Mouse (Mus musculus) spleen, adult 2 months (tissue): Measurements from ENCODE around the gene Scn8a. TPM values are rescaled to one million over a fixed set of nuclear protein-coding genes. Genes with fewer than 3 reads are reported as not detected.

Experiments used
- DNase-seq, 2 experiments: peaks; one replicate each; pipeline versions ENCODE4 v3.0.0 to v3.0.0-alpha.2; 2012 to 2021; ENCODE audit warnings: low spot score in 2 of 2, low read depth in 1 of 2
- H3K27ac ChIP-seq: fragments of 200-500 bp; 2 replicates; pipeline ENCODE4 v1.5.1; 2012; ENCODE audit warnings: low read length, inconsistent platforms; ENCODE audit not compliant: insufficient read depth
- H3K27me3 ChIP-seq: fragments of 200-500 bp; 2 replicates; pipeline ENCODE4 v1.6.1; 2012; ENCODE audit warnings: mild to moderate bottlenecking, moderate library complexity, low read length, inconsistent platforms; ENCODE audit not compliant: control insufficient read depth, insufficient read depth
- H3K36me3 ChIP-seq: fragments of 200-500 bp; 2 replicates; pipeline ENCODE4 v1.6.1; 2012; ENCODE audit warnings: mild to moderate bottlenecking, low read length, inconsistent platforms; ENCODE audit not compliant: control insufficient read depth, insufficient read depth
- H3K4me1 ChIP-seq: fragments of 200-500 bp; 2 replicates; pipeline ENCODE4 v1.6.1; 2011; ENCODE audit warnings: inconsistent platforms; ENCODE audit not compliant: control insufficient read depth, insufficient read depth, insufficient read length
- H3K4me3 ChIP-seq: fragments of 200-500 bp; 2 replicates; pipeline ENCODE4 v1.5.1; 2011; ENCODE audit warnings: mild to moderate bottlenecking, inconsistent platforms; ENCODE audit not compliant: insufficient read depth, insufficient read length; ENCODE audit errors: extremely low read depth
- CTCF ChIP-seq: fragments of 200-500 bp; IDR thresholded peaks from 2 replicates; pipeline ENCODE4 v1.5.1; 2011; ENCODE audit warnings: mild to moderate bottlenecking, inconsistent platforms; ENCODE audit not compliant: insufficient read depth, insufficient read length, insufficient replicate concordance; ENCODE audit errors: extremely low read depth
- POLR2A ChIP-seq: fragments of 200-500 bp; IDR thresholded peaks from 2 replicates; pipeline ENCODE4 v1.6.1; 2011; ENCODE audit warnings: low read depth, low read length, inconsistent platforms
- WGBS: fragments of 180-500 bp; shearing (Covaris S2); methylation state at CpG from one replicate; pipeline ENCODE4 v1.1.7; 2018; 5-methylcytosine and 5-hydroxymethylcytosine counted together
- polyA plus RNA-seq: library from polyadenylated mRNA; depleted of rRNA; stranded (reverse); fragments of >200 nt; gene quantifications from 2 replicates; pipeline ENCODE4 v1.2.3, GENCODE M21; 2012

The Scn8a gene
- polyA plus RNA-seq, 1 experiment, result 0.54 TPM

DNA sequence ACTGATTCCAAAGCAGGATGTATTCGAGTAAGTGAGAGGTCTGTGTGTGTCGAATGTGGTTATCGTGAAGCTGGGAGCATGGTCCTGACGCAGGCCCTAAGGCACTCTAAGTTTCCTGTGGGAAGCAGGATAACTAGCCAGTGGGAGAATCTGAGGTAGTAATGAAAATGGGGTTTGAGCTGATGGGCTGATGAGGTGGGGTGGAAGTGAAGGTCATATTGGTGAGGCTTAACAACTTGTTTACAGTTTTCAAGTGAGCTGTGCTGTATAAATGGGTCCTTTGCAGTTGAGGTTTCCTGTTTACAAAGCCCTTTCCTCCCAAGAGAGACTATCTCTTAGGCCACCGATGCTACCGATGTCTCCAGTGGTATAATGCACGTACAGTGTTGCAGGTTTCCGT is 36.1 kb downstream of the Scn8a start:
- Histone ChIP-seq H3K4me3 (no peak overlapping the region), H3K27ac (peak overlapping the region; percentile 49), H3K4me1 (peaks cover 11% of the 10 kb centered on the region; the same call in 1 of the 2 replicates), H3K27me3 (no peaks in the 10 kb centered on the region), H3K36me3 (no peaks in the 10 kb centered on the region)
- TF ChIP-seq POLR2A, result no peak
- no peak for TF ChIP-seq CTCF
- WGBS, result 10% methylated on average over 8 of the region's 8 CpGs
- DNase-seq, result no peak

DNA sequence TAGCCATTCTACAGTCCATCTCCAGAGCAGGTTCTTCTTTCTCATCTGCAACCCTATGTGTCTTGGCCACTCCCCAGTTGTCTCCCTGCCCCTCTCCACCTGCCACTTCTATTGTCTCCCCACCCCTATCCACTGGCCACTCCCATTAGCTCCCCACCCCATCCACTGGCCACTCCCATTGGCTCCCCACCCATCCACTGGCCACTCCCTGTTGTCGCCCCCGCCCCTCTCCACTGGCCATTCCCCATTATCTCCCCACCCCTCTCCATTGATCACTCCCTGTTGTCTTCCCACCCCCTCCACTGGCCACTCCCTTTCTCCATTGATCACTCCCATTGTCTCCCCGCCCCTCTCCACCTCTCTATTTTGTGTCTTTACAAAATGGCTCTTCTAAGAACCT is 39.2 kb downstream of the Scn8a start:
- Histone ChIP-seq H3K27ac (no peak overlapping the region), H3K27me3 (no peaks in the 10 kb centered on the region), H3K36me3 (no peaks in the 10 kb centered on the region), H3K4me3 (no peak overlapping the region), H3K4me1 (peaks cover 11% of the 10 kb centered on the region; the same call in 1 of the 2 replicates)
- WGBS, result 84% methylated on average over 2 of the region's 3 CpGs
- DNase-seq, result no peak
- TF ChIP-seq CTCF (no peak), POLR2A (no peak)

DNA sequence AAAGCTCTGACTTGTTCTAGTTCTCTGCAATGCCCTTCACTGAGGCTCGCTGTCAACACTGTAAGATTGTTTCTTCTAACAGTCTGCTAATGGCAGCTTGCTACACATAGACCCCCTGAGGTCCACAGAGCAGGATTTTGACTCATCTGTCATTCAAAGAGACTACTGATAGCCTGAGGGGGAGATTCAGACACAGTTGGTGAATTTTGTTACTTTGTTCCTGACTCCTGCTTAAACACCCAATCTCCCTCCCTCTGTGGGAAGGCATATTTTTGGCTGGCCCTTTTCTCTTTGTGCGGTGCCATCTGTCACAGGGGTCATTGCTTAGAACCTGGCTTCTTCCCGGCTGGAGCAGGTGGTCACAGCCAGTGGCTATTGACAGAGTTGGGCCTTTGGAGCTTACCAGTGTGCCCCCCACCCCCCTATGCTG is 40.1 kb downstream of the Scn8a start:
- H3K27me3 ChIP-seq, result no peaks in the 10 kb centered on the region
- H3K27ac ChIP-seq, result no peak overlapping the region
- no peaks in the 10 kb centered on the region for H3K36me3 ChIP-seq
- no peak overlapping the region for H3K4me3 ChIP-seq
- peaks cover 10% of the 10 kb centered on the region; the same call in 1 of the 2 replicates for H3K4me1 ChIP-seq
- 74% methylated on average over 3 of the region's 3 CpGs for WGBS
- no peak for DNase-seq
- TF ChIP-seq CTCF (no peak), POLR2A (no peak)

- Histone ChIP-seq H3K4me1 (peaks cover 9% of the 10 kb centered on the region; the same call in 1 of the 2 replicates), H3K27me3 (no peaks in the 10 kb centered on the region), H3K36me3 (no peaks in the 10 kb centered on the region), H3K27ac (no peak overlapping the region), H3K4me3 (no peak overlapping the region)
- 64% methylated on average over 10 of the region's 10 CpGs for WGBS
- TF ChIP-seq POLR2A (no peak), CTCF (no peak)
- no peak for DNase-seq
These were observed 40.8 kb downstream of the Scn8a start for GRCm38 (mm10) chr15:100910381-100910841.

DNA sequence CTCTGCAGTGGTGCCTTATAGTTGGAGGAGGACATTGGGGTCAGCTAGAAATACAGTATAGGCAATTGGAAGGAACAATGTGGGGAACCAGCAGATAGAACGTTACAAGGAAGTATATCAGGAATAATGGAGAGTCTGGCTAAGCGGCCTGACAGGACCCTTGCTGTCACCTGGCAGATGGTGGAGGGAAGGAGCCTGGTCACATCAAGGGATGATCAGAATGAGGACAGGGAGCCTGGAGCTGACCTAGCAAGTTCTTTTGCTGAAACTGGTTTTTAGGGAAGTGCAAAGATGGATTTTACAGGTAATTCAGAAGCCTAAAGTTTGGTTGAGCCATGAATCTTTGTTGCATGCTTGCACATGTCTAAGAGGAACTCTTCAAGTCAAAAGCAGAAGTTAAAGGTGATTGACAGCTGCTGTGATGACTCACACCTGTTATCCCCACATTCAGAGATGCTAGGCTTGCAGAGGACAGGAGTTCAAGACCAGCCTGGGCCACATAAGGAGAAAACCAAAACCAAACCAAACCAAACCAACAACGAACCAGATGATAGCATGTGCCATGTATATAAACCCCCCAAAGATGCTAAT is 43.1 kb downstream of the Scn8a start:
- 85% methylated on average over 3 of the region's 3 CpGs for WGBS
- no peaks in the 10 kb centered on the region for H3K27me3 ChIP-seq
- DNase-seq, result no peak

GRCm38 (mm10) chr15:100914734-100915242 is 45.1 kb downstream of the Scn8a start:
- TF ChIP-seq POLR2A (no peak), CTCF (no peak)
- no peaks in the 10 kb centered on the region for H3K4me1 ChIP-seq
- no peak overlapping the region; the same call in 1 of the 2 replicates for H3K4me3 ChIP-seq
- DNase-seq, result peak in 1 of 2 experiments; percentile 16
- no peaks in the 10 kb centered on the region for H3K27me3 ChIP-seq
- no peaks in the 10 kb centered on the region for H3K36me3 ChIP-seq
- H3K27ac ChIP-seq, result no peak overlapping the region
- 3% methylated on average over 24 of the region's 24 CpGs for WGBS

More for the DNA sequence above, 43.1 kb downstream of the Scn8a start:
- no peaks in the 10 kb centered on the region for H3K36me3 ChIP-seq
- no peaks in the 10 kb centered on the region for H3K4me1 ChIP-seq
- H3K27ac ChIP-seq, result no peak overlapping the region
- no peak overlapping the region for H3K4me3 ChIP-seq
- no peak for TF ChIP-seq CTCF
- TF ChIP-seq POLR2A, result no peak

DNA sequence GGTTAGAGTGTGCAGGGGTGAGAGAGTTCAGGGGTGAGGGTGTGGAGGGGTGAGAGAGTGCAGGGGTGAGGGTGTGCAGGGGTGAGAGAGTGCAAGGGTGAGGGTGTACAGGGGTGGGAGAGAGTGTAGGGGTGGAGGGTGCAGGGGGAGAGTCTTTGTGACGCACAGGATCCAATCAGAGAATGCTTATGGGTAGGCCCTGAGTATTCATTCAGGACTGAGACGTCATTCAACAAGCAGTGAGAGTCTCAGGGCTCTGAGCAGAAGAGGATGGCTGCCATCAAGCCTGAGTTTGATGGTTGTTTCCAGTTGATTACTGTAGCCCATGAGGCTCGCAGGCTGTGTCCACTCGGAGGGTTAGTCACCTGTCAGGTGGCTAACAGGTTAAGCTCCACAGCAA is 48.4 kb downstream of the Scn8a start:
- Histone ChIP-seq H3K4me3 (no peak overlapping the region), H3K36me3 (no peaks in the 10 kb centered on the region), H3K27ac (no peak overlapping the region), H3K4me1 (no peaks in the 10 kb centered on the region), H3K27me3 (no peaks in the 10 kb centered on the region)
- no peak for DNase-seq
- 66% methylated on average over 4 of the region's 4 CpGs for WGBS
- no peak for TF ChIP-seq POLR2A
- no peak for TF ChIP-seq CTCF
